Mouse (Mus musculus) CH12.LX (cell line): ENCODE data around the gene Clpp. TPM values are rescaled to one million over a fixed set of nuclear protein-coding genes. Genes with fewer than 3 reads are reported as not detected.

ENCODE experiments used
- DNase-seq: peaks from one replicate; pipeline ENCODE4 v3.0.0-alpha.2; 2013; ENCODE audit errors: extremely low read depth
- H3K27ac ChIP-seq: 2 replicates; pipeline ENCODE4 v1.5.1; 2012; ENCODE audit warnings: low read depth, mild to moderate bottlenecking, control low read depth, moderate library complexity; ENCODE audit not compliant: insufficient read depth
- H3K27me3 ChIP-seq: replicated peaks from 2 replicates; pipeline ENCODE3; 2012; ENCODE audit warnings: inconsistent platforms
- H3K36me3 ChIP-seq, 2 experiments: replicated peaks in 1 of 2; 2 replicates each; pipeline versions ENCODE3 to v1.6.1; 2012; ENCODE audit warnings: inconsistent platforms in 1 of 2, low read length in 1 of 2, mild to moderate bottlenecking in 1 of 2, mixed read lengths in 1 of 2, moderate library complexity in 1 of 2; ENCODE audit not compliant: control insufficient read depth in 1 of 2, insufficient read depth in 1 of 2
- H3K4me1 ChIP-seq, 2 experiments: 2 replicates each; pipeline ENCODE4 v1.6.1; 2012; ENCODE audit warnings: inconsistent platforms in 1 of 2, moderate library complexity in 1 of 2; ENCODE audit not compliant: insufficient read depth in 2 of 2, control insufficient read depth in 1 of 2
- H3K4me2 ChIP-seq: 2 replicates; pipeline ENCODE4 v1.6.1; 2012; ENCODE audit warnings: low read depth, mild to moderate bottlenecking, control low read depth; ENCODE audit not compliant: poor library complexity, insufficient read depth, severe bottlenecking
- H3K4me3 ChIP-seq, 3 experiments: fragments of 150-350 bp in 1 of 3; sonication (generic) in 1 of 3; replicated peaks in 1 of 3; 2 replicates each; pipeline versions ENCODE3 to v1.5.1; 2011 to 2012; ENCODE audit warnings: low read depth in 2 of 3, low read length in 2 of 3, mild to moderate bottlenecking in 2 of 3, moderate library complexity in 2 of 3, control low read depth in 1 of 3, improper control_type of control experiment in 1 of 3, inconsistent platforms in 1 of 3, mixed read lengths in 1 of 3; ENCODE audit not compliant: poor library complexity in 1 of 3
- H3K79me2 ChIP-seq: replicated peaks from 2 replicates; pipeline ENCODE4 v1.6.1; 2012; ENCODE audit warnings: mild to moderate bottlenecking, moderate library complexity; ENCODE audit not compliant: control insufficient read depth, poor library complexity, insufficient read depth, severe bottlenecking; ENCODE audit errors: extremely low read depth
- H3K9ac ChIP-seq: 2 replicates; pipeline ENCODE4 v1.6.1; 2012; ENCODE audit warnings: low read depth, mild to moderate bottlenecking, control low read depth, moderate library complexity; ENCODE audit not compliant: insufficient read depth
- H3K9me3 ChIP-seq: replicated peaks from 2 replicates; pipeline ENCODE3; 2012; ENCODE audit warnings: low read length, inconsistent platforms, mixed read lengths
- BHLHE40 ChIP-seq: IDR thresholded peaks from 2 replicates; pipeline ENCODE4 v1.6.1; 2011; ENCODE audit warnings: mild to moderate bottlenecking, low read depth, low read length, improper control_type of control experiment
- CHD1 ChIP-seq: IDR thresholded peaks from 2 replicates; pipeline ENCODE4 v1.6.1; 2012; ENCODE audit warnings: low read depth, low read length, improper control_type of control experiment, inconsistent platforms
- CHD2 ChIP-seq: IDR thresholded peaks from 2 replicates; pipeline ENCODE4 v1.6.1; 2011; ENCODE audit warnings: low read length, improper control_type of control experiment
- CTCF ChIP-seq, 2 experiments: IDR thresholded peaks in 1 of 2; conservative IDR thresholded peaks in 1 of 2; 2 replicates each; pipeline ENCODE4 v1.5.1; 2011 to 2012; ENCODE audit warnings: low read depth in 2 of 2, low read length in 2 of 2, improper control_type of control experiment in 1 of 2, inconsistent platforms in 1 of 2, mild to moderate bottlenecking in 1 of 2, moderate library complexity in 1 of 2
- EP300 ChIP-seq: IDR thresholded peaks from 2 replicates; pipeline ENCODE4 v1.6.1; 2011; ENCODE audit warnings: low read length, improper control_type of control experiment
- GABPA ChIP-seq: IDR thresholded peaks from 2 replicates; pipeline ENCODE4 v1.6.1; 2012; ENCODE audit warnings: low read depth, low read length, improper control_type of control experiment, inconsistent platforms; ENCODE audit not compliant: insufficient replicate concordance
- HCFC1 ChIP-seq: IDR thresholded peaks from 2 replicates; pipeline ENCODE4 v1.6.1; 2012; ENCODE audit warnings: low read depth, mild to moderate bottlenecking, inconsistent platforms, low read length, improper control_type of control experiment
- IRF4 ChIP-seq: IDR thresholded peaks from 2 replicates; pipeline ENCODE4 v1.6.1; 2014; ENCODE audit warnings: low read depth, mild to moderate bottlenecking, inconsistent platforms, low read length, improper control_type of control experiment
- JUN ChIP-seq: IDR thresholded peaks from 2 replicates; pipeline ENCODE4 v1.6.1; 2011; ENCODE audit warnings: low read depth, mild to moderate bottlenecking, low read length, improper control_type of control experiment, moderate library complexity; ENCODE audit not compliant: insufficient read depth
- JUND ChIP-seq: conservative IDR thresholded peaks from 2 replicates; pipeline ENCODE4 v1.6.1; 2011; ENCODE audit warnings: low read depth, low read length, improper control_type of control experiment
- MAX ChIP-seq: IDR thresholded peaks from 2 replicates; pipeline ENCODE4 v1.6.1; 2011; ENCODE audit warnings: low read length, improper control_type of control experiment
- MEF2A ChIP-seq: IDR thresholded peaks from 2 replicates; pipeline ENCODE4 v1.6.1; 2014; ENCODE audit warnings: low read depth, mild to moderate bottlenecking, inconsistent platforms, low read length, improper control_type of control experiment, borderline replicate concordance
- NELFE ChIP-seq: IDR thresholded peaks from 2 replicates; pipeline ENCODE4 v1.6.1; 2011; ENCODE audit warnings: low read depth, low read length, improper control_type of control experiment
- PAX5 ChIP-seq: IDR thresholded peaks from 2 replicates; pipeline ENCODE4 v1.6.1; 2012; ENCODE audit warnings: low read length, inconsistent platforms, mixed read lengths
- POLR2A ChIP-seq: IDR thresholded peaks from 2 replicates; pipeline ENCODE4 v1.6.1; 2011; ENCODE audit warnings: low read depth, mild to moderate bottlenecking, improper control_type of control experiment, low read length
- SIN3A ChIP-seq: IDR thresholded peaks from 2 replicates; pipeline ENCODE4 v1.6.1; 2012; ENCODE audit warnings: low read length, improper control_type of control experiment, inconsistent platforms
- TCF12 ChIP-seq: IDR thresholded peaks from 2 replicates; pipeline ENCODE4 v1.6.1; 2014; ENCODE audit warnings: low read depth, mild to moderate bottlenecking, inconsistent platforms, low read length, improper control_type of control experiment
- USF1 ChIP-seq: IDR thresholded peaks from 2 replicates; pipeline ENCODE4 v1.6.1; 2014; ENCODE audit warnings: low read depth, mild to moderate bottlenecking, inconsistent platforms, low read length, improper control_type of control experiment
- USF2 ChIP-seq: conservative IDR thresholded peaks from 2 replicates; pipeline ENCODE4 v1.6.1; 2011; ENCODE audit warnings: low read depth, low read length, improper control_type of control experiment
- ZC3H11A ChIP-seq: IDR thresholded peaks from 2 replicates; pipeline ENCODE4 v1.6.1; 2012; ENCODE audit warnings: low read depth, mild to moderate bottlenecking, inconsistent platforms, low read length, improper control_type of control experiment
- ZKSCAN1 ChIP-seq: IDR thresholded peaks from 2 replicates; pipeline ENCODE4 v1.6.1; 2012; ENCODE audit warnings: low read depth, inconsistent platforms, low read length, improper control_type of control experiment, borderline replicate concordance
- ZMIZ1 ChIP-seq: IDR thresholded peaks from 2 replicates; pipeline ENCODE4 v1.6.1; 2012; ENCODE audit warnings: low read depth, mild to moderate bottlenecking, inconsistent platforms, low read length, improper control_type of control experiment
- ZNF384 ChIP-seq: IDR thresholded peaks from 2 replicates; pipeline ENCODE4 v1.6.1; 2012; ENCODE audit warnings: low read depth, low read length, improper control_type of control experiment, inconsistent platforms
- dilution Hi-C: fragments of 300-500 bp; cut with MboI; formaldehyde crosslinking; loops from 2 replicates; pipeline ENCODE4 v1.14.3; 2020; ENCODE audit warnings: low sequenced_read_pairs; ENCODE audit not compliant: extremely low pct_unique_long_range_greater_than_20kb, extremely low pct_ligation_motif_present
- in situ Hi-C: fragments of 300-500 bp; cut with MboI; formaldehyde crosslinking; loops from 3 replicates; pipeline ENCODE4 v1.14.3; 2019; ENCODE audit warnings: low sequenced_read_pairs, low pct_ligation_motif_present, low pct_unique_long_range_greater_than_20kb, mixed read lengths
- polyA plus RNA-seq: library from polyadenylated mRNA; unstranded; fragments of >175 nt; gene quantifications from 2 replicates; pipeline ENCODE4 v1.2.1, GENCODE M21; 2012; ENCODE audit warnings: low read depth; ENCODE audit not compliant: insufficient read length
- total RNA-seq, 2 experiments: library from RNA; depleted of rRNA; stranded (reverse); fragments of 300-350 nt in 1 of 2; fragments of >200 nt in 1 of 2; gene quantifications; 2 replicates each; pipeline ENCODE4 v1.2.3; 2012 to 2014

The Clpp gene
- total and polyA plus RNA-seq, 3 experiments: 114 to 166 (median 117) TPM

- Histone ChIP-seq H3K9me3 (no peaks in the 10 kb centered on the region), H3K36me3 (no peaks in the 10 kb centered on the region), H3K4me2 (no peak within 1 kb of the TSS), H3K27me3 (no peaks in the 10 kb centered on the region), H3K9ac (no peak within 1 kb of the TSS), H3K4me3 (no peak within 1 kb of the TSS), H3K4me1 (0 out of 4 replicates have a peak, but pooled peaks cover 0 to 3% of the 10 kb centered on the region in 2 experiments), H3K79me2 (no peaks in the 10 kb centered on the region), H3K27ac (no peak within 1 kb of the TSS)
- TF ChIP-seq PAX5 (no peak), ZMIZ1 (no peak), POLR2A (no peak), EP300 (no peak), ZC3H11A (no peak), JUND (no peak), ZNF384 (no peak), SIN3A (no peak), JUN (no peak)
- DNase-seq: no peak
- dilution Hi-C loops (no loop called here), in situ Hi-C loops (no loop called here)
These were observed 8.1 kb upstream of the Clpp start, which contains the start of gene Acer1 for GRCm38 (mm10) chr17:56982013-56982412. TSS of gene Acer1 (minus strand) at chr17:56982126.

DNA sequence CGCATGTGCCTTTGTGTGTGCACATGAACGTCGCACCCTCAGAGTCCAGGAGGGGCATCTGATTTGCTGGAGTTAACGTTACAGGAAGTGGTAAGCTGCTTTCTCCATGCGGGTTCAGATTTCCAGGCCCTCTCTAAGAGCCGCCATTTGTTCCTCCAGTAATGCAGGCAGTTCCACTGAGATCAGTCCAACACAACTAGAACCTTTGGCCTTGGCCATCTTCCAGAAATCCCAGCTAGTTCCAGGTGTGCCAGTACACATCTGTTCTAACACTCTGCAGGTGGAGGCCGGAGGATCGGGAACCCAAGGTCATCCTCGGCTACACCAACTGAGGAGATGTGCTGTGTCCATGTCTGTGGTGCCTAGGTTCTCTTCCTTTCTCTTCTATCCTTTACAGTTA is 5.2 kb upstream of the Clpp start:
- H3K4me3 ChIP-seq: no peak overlapping the region
- H3K36me3 ChIP-seq: no peaks in the 10 kb centered on the region
- no peak overlapping the region for H3K4me2 ChIP-seq
- H3K27ac ChIP-seq: no peak overlapping the region
- DNase-seq: no peak
- in situ Hi-C loops: no loop called here
- H3K9ac ChIP-seq: no peak overlapping the region
- no peaks in the 10 kb centered on the region for H3K79me2 ChIP-seq
- no peaks in the 10 kb centered on the region for H3K27me3 ChIP-seq
- TF ChIP-seq POLR2A (no peak), USF2 (no peak), ZMIZ1 (no peak), CTCF (conservative IDR thresholded peaks at IDR 0.05 in 1 of 2, IDR thresholded peaks at IDR 0.05 in 1 of 2; ENCODE audit: low read depth in 2 of 2, low read length in 2 of 2) (no peak), EP300 (no peak), NELFE (no peak), CHD2 (no peak), HCFC1 (no peak), IRF4 (no peak), USF1 (no peak), MEF2A (no peak), BHLHE40 (no peak), CHD1 (no peak), ZC3H11A (no peak), TCF12 (no peak), JUND (no peak), ZKSCAN1 (no peak), MAX (no peak), GABPA (no peak)
- 0 out of 4 replicates have a peak, but pooled peaks cover 0 to 3% of the 10 kb centered on the region in 2 experiments for H3K4me1 ChIP-seq
- dilution Hi-C loops: no loop called here
- H3K9me3 ChIP-seq: no peaks in the 10 kb centered on the region
